ENCODE assay signal across 8 mouse cellular contexts in genomic region chr11:119203423-119203822, GRCm38 (mm10). TPM values are rescaled to one million over a fixed set of nuclear protein-coding genes. Genes with fewer than 3 reads are reported as not detected.
DNase-seq lines count a peak whose midpoint lies in the region; ATAC-seq and TF ChIP-seq lines count a peak whose summit lies in the region.

No protein-coding gene starts in this region.

- intact Hi-C loops in heart, postnatal 25 days (cut with DNase I): no loop called here

- H3K36me3 ChIP-seq in liver, adult 2 months (ENCODE audit: control insufficient read depth, insufficient read depth, low read length): no peaks in the 10 kb centered on the region
- no peaks in the 10 kb centered on the region for H3K36me3 ChIP-seq in small intestine, adult 2 months (ENCODE audit: control insufficient read depth, insufficient read depth, low read length)

- no peak overlapping the region for H3K4me3 ChIP-seq in liver, adult 2 months (ENCODE audit: insufficient read depth, low read depth, low read length)
- H3K4me3 ChIP-seq in small intestine, adult 2 months (ENCODE audit: low read depth, low read length): no peak overlapping the region

- 52% methylated on average over 5 of the region's 5 CpGs for WGBS in liver, adult 2 months
- WGBS in small intestine, adult 2 months: 47% methylated on average over 5 of the region's 5 CpGs

- H3K9ac ChIP-seq in liver, adult 2 months (ENCODE audit: low read depth, low read length): no peak overlapping the region

- ATAC-seq in activated CD4-positive, CD25-positive, alpha-beta regulatory T cell, adult 4 months: no peak

- no peaks in the 10 kb centered on the region for H3K27me3 ChIP-seq in liver, adult 2 months (ENCODE audit: control insufficient read depth, insufficient read depth, low read length)
- no peaks in the 10 kb centered on the region for H3K27me3 ChIP-seq in small intestine, adult 2 months (ENCODE audit: control insufficient read depth, insufficient read depth, low read length)

- TF ChIP-seq POLR2A in liver, adult 2 months (IDR thresholded peaks at IDR 0.05; ENCODE audit: extremely low read depth, insufficient read depth, low read length): no peak
- TF ChIP-seq POLR2A in small intestine, adult 2 months (IDR thresholded peaks at IDR 0.05; ENCODE audit: low read depth, low read length): no peak

- TF ChIP-seq CTCF in liver, adult 2 months (IDR thresholded peaks at IDR 0.05; ENCODE audit: low read depth, low read length): peak; percentile 79
- peak; percentile 78 for TF ChIP-seq CTCF in small intestine, adult 2 months (IDR thresholded peaks at IDR 0.05; ENCODE audit: extremely low read depth, insufficient read length, insufficient replicate concordance, low read depth, low read length)

- peaks cover 6% of the 10 kb centered on the region; the same call in 1 of the 2 replicates for H3K79me2 ChIP-seq in liver, adult 2 months (ENCODE audit: control insufficient read depth, insufficient read depth, low read length)

- peak; percentile 32 to 63 for DNase-seq in heart, adult 18-20 months
- DNase-seq in heart, postnatal 25 days (ENCODE audit: low spot score): no peak
- DNase-seq in 416B (ENCODE audit: low read depth): peak; percentile 43
- DNase-seq in T-cell, adult 2 months (ENCODE audit: low spot score): peak; percentile 26
- DNase-seq in liver, adult 2 months (ENCODE audit: extremely low read depth, low read depth, low spot score): no peak
- DNase-seq in ovary, adult 18-20 months (ENCODE audit: low spot score): no peak

- no peaks in the 10 kb centered on the region for H3K4me1 ChIP-seq in liver, adult 2 months (ENCODE audit: control insufficient read depth, insufficient read depth, low read length)
- peaks cover 3% of the 10 kb centered on the region; the same call in 1 of the 2 replicates for H3K4me1 ChIP-seq in small intestine, adult 2 months (ENCODE audit: control insufficient read depth, insufficient read depth, insufficient read length, low read length)

- no peak overlapping the region for H3K27ac ChIP-seq in liver, adult 2 months (replicated peaks; ENCODE audit: insufficient read depth, low read depth, low read length)
- H3K27ac ChIP-seq in small intestine, adult 2 months (ENCODE audit: insufficient read depth, low read depth, low read length): no peak overlapping the region

RNA-seq across cellular contexts. Expression of gene Tbc1d16, which starts 24.9 kb away (rescaled TPM):
- 10 to 100 TPM; 54.9 to 56.9 TPM for total RNA-seq in heart, adult 18-20 months (2021)
- total RNA-seq in heart, postnatal 25 days (2021): 10 to 100 TPM; 65.1 to 66.4 TPM
- 4.6 and 5.5 TPM in 2 replicates for total RNA-seq in liver, adult 2 months (2014; rRNA removed)
- polyA plus RNA-seq in liver, adult 2 months (2012; rRNA removed): 8.5 and 9.5 TPM in 2 replicates
- polyA plus RNA-seq in small intestine, adult 2 months (2012; rRNA removed): 4.3 and 5.0 TPM in 2 replicates
- under 1 TPM; 0.75 to 0.78 TPM for polyA plus RNA-seq in activated CD4-positive, CD25-positive, alpha-beta regulatory T cell, adult 4 months (2017; shearing (Covaris generic))

RNA-seq across cellular contexts. Expression of gene Ccdc40, which starts 24.9 kb away (rescaled TPM):
- under 1 TPM; 0.17 to 0.21 TPM for total RNA-seq in heart, adult 18-20 months (2021)
- not detected for total RNA-seq in heart, postnatal 25 days (2021)
- 0.07 and 0.09 TPM in 2 replicates for total RNA-seq in liver, adult 2 months (2014; rRNA removed)
- polyA plus RNA-seq in liver, adult 2 months (2012; rRNA removed): 0.04 TPM in 1 of 2 replicates, not detected in the other
- 0.18 and 0.20 TPM in 2 replicates for polyA plus RNA-seq in small intestine, adult 2 months (2012; rRNA removed)
- polyA plus RNA-seq in activated CD4-positive, CD25-positive, alpha-beta regulatory T cell, adult 4 months (2017; shearing (Covaris generic)): 1 to 10 TPM; 1.0 to 2.0 TPM

Comparison
In these comparisons a context has a peak if more than half of its experiments do, and no peak if none do; other contexts are left out.
1. DNase-seq: peak in heart, adult 18-20 months (2 of 2), 416B (single experiment) and T-cell, adult 2 months (single experiment); none in heart, postnatal 25 days (single experiment), liver, adult 2 months (single experiment) and ovary, adult 18-20 months (single experiment).